Mouse (Mus musculus): ENCODE results near the gene Trcg1. TPM values are rescaled to one million over a fixed set of nuclear protein-coding genes. Genes with fewer than 3 reads are reported as not detected.

Trcg1 gene
- total RNA-seq, 1 experiment from 2014 or later, result not detected

DNA sequence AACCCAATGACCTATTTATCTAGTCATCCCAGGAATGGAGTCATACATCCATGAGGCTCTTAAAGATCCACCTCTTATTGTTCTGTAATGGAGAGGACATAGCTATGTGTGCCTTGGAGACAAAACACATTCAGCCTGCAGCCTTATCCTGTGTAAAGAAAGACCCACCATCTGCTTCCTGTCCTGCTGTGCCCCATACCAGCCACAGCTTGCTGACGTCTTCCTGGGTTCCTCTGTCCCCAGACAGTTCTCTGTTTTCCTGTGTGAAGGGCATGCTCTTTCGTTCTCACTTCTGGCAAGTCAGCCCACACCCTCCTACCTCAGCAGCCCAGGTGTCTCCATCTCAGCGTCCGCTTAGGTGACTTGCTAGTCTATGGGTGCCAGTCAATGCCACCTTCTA, 41.9 kb downstream of the Trcg1 start:
- ATAC-seq (replicated peaks; ENCODE audit: insufficient number of reproducible peaks, low FRiP score, low TSS enrichment, poor library complexity, severe bottlenecking), result peak; percentile 63

GRCm38 (mm10) chr9:57279441-57279840, 43.1 kb downstream of the Trcg1 start:
- no peak for ATAC-seq (replicated peaks; ENCODE audit: insufficient number of reproducible peaks, low FRiP score, low TSS enrichment, poor library complexity, severe bottlenecking)

- ATAC-seq (replicated peaks; ENCODE audit: insufficient number of reproducible peaks, low FRiP score, low TSS enrichment, poor library complexity, severe bottlenecking), result no peak
Observed at GRCm38 (mm10) chr9:57281549-57281948, 45.2 kb downstream of the Trcg1 start.

DNA sequence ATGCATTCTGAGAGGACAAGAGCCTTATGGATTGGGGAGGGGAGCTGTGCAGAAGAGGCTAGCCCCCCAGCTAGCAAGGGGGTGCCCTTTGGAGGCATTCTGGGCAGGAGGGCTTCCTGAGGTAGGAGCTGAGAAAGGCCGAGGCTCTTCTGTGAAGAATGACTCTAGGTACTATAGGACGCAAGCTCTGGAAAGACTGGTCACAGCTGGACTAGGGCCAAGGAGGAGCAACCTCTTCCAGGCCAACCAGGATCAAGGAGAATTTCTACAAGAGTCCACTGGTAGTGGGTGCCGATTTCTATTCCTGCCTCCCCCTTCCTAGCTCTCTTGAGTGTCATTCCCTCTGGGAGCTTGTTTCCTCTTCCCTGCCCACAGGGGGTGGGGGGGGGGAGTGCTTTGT, 46.3 kb downstream of the Trcg1 start:
- ATAC-seq (replicated peaks; ENCODE audit: insufficient number of reproducible peaks, low FRiP score, low TSS enrichment, poor library complexity, severe bottlenecking), result no peak

DNA sequence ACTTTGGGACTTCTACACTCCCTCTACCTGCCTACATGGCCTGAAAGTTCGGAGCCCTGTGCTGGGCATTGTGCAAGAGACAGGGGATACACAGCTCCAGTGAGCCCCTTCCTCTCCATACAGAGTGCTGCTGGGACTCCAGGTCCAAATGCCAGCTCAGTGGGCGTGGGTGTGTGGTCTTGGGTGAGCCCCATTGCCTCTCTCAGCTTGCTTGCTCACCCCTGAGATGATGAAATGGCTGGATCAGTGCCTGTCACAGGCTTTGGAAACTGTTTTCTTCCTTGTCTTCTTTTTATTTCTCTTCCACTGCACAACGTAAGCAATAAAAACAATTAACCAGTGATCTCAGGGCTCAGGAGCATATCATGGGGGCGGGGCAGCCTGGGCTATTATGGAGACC, 47.0 kb downstream of the Trcg1 start:
- ATAC-seq (replicated peaks; ENCODE audit: insufficient number of reproducible peaks, low FRiP score, low TSS enrichment, poor library complexity, severe bottlenecking), result no peak

- ATAC-seq (replicated peaks; ENCODE audit: insufficient number of reproducible peaks, low FRiP score, low TSS enrichment, poor library complexity, severe bottlenecking), result no peak
Observed at GRCm38 (mm10) chr9:57287183-57287582, 50.8 kb downstream of the Trcg1 start.

GRCm38 (mm10) chr9:57294905-57295304, 58.5 kb downstream of the Trcg1 start:
- ATAC-seq (replicated peaks; ENCODE audit: insufficient number of reproducible peaks, low FRiP score, low TSS enrichment, poor library complexity, severe bottlenecking), result no peak

DNA sequence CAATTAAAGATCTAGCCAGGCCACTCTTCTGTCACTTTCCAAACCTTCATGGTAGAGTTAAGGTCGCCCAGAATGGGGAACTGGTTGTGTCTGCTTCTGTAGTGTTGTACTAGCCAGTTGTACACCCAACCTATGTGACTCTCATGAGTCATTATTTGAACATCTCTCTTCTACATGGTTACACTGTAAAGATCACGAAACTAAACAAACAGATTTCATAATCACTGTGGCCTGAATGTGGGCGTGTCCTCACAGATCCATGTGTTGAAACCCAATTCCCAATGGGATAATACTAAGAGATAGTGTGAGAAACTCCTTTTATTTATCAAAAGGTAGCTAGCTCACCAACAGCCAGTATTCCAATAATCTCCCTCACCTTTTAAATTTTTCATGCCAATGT, 59.3 kb downstream of the Trcg1 start:
- no peak for ATAC-seq (replicated peaks; ENCODE audit: insufficient number of reproducible peaks, low FRiP score, low TSS enrichment, poor library complexity, severe bottlenecking)

DNA sequence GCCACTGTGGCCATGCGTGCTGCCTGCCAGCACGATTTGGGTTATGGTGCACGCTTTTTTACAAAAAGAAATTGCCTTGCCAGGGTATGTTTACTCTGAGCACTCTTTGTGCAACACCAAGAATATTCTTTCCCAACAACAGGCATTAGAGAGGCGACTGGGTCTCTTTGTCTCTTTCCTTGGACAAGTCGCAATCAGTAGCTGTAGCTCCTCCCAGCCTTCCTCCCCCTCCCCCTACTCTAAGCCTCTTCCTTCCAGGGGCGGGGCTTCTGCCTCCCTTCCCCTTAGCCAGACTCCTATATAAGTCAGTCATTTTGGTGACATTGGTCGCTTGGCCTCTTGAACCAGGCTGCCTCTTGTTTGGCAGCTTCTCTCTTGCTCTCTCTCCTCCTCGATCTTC, 59.9 kb downstream of the Trcg1 start:
- ATAC-seq (replicated peaks; ENCODE audit: insufficient number of reproducible peaks, low FRiP score, low TSS enrichment, poor library complexity, severe bottlenecking), result no peak

GRCm38 (mm10) chr9:57297938-57298337, 61.6 kb downstream of the Trcg1 start:
- ATAC-seq (replicated peaks; ENCODE audit: insufficient number of reproducible peaks, low FRiP score, low TSS enrichment, poor library complexity, severe bottlenecking), result no peak

Other genes with a start within 250 kb of the Trcg1 start
- gene Ptpn9, start 241.6 kb upstream of the Trcg1 start, total RNA-seq (2017), result 13.1 to 18.7 TPM (median 16.7 TPM) in 3 replicates
- 50.1 to 115 TPM (median 90.9 TPM) in 3 replicates for gene Sin3a, start 164.5 kb upstream of the Trcg1 start, total RNA-seq (2017)
- gene Man2c1, start 105.9 kb upstream of the Trcg1 start, total RNA-seq (2017), result 47.9 to 87.1 TPM (median 60.7 TPM) in 3 replicates
- 1.3 to 8.1 TPM (median 5.2 TPM) in 3 replicates for gene Neil1, start 88.3 kb upstream of the Trcg1 start, total RNA-seq (2017)
- 90.4 to 131 TPM (median 125 TPM) in 3 replicates for gene Commd4, start 78.2 kb upstream of the Trcg1 start, total RNA-seq (2017)
- 11.4 to 26.8 TPM (median 12.9 TPM) in 3 replicates for gene 1700017B05Rik, start 26.1 kb downstream of the Trcg1 start, total RNA-seq (2017)
- 19.8 to 46.2 TPM (median 27.2 TPM) in 3 replicates for gene Ppcdc, start 203.6 kb downstream of the Trcg1 start, total RNA-seq (2017)
- not detected in 3 replicates for gene Scamp5, start 231.5 kb downstream of the Trcg1 start, total RNA-seq (2017)